7 mouse cellular contexts compared by ENCODE assay signal in genomic region chr15:97830253-97830787, GRCm38 (mm10). TPM values are rescaled to one million over a fixed set of nuclear protein-coding genes. Genes with fewer than 3 reads are reported as not detected.
A peak's percentile ranks its signal among the peaks of the same experiment; 100 is the strongest.
DNase-seq lines count a peak whose midpoint lies in the region; ATAC-seq and TF ChIP-seq lines count a peak whose summit lies in the region.

No protein-coding gene starts in this region.

- TF ChIP-seq POLR2A in spleen, adult 2 months (IDR thresholded peaks at IDR 0.05; ENCODE audit: low read depth, low read length): no peak
- 0 out of 2 replicates have a peak, but pooled peaks have one; percentile 9 for TF ChIP-seq POLR2A in embryonic fibroblast, embryonic 13.5 days (IDR thresholded peaks at IDR 0.05; ENCODE audit: low read depth, low read length)

- no peaks in the 10 kb centered on the region for H3K27me3 ChIP-seq in spleen, adult 2 months (ENCODE audit: control insufficient read depth, insufficient read depth, low read length)
- no peaks in the 10 kb centered on the region for H3K27me3 ChIP-seq in hindbrain, embryonic 15.5 days
- H3K27me3 ChIP-seq in midbrain, embryonic 12.5 days: peaks cover 25% of the 10 kb centered on the region

- peaks cover 52% of the 10 kb centered on the region; the same call in 1 of the 2 replicates for H3K4me1 ChIP-seq in spleen, adult 2 months (ENCODE audit: control insufficient read depth, insufficient read depth, insufficient read length)
- peaks cover 24% of the 10 kb centered on the region for H3K4me1 ChIP-seq in embryonic fibroblast, embryonic 13.5 days (ENCODE audit: control insufficient read depth, insufficient read depth, low read length)
- peaks cover 68% of the 10 kb centered on the region for H3K4me1 ChIP-seq in hindbrain, embryonic 15.5 days (replicated peaks)
- H3K4me1 ChIP-seq in midbrain, embryonic 12.5 days: peaks cover 53% of the 10 kb centered on the region

- 10% methylated on average over 12 of the region's 12 CpGs for WGBS in spleen, adult 2 months
- WGBS in hindbrain, embryonic 15.5 days: 7% methylated on average over 12 of the region's 12 CpGs
- 9% methylated on average over 12 of the region's 12 CpGs for WGBS in midbrain, embryonic 12.5 days

- TF ChIP-seq CTCF in spleen, adult 2 months (IDR thresholded peaks at IDR 0.05; ENCODE audit: extremely low read depth, insufficient read depth, insufficient read length, insufficient replicate concordance): no peak
- TF ChIP-seq CTCF in embryonic fibroblast, embryonic 13.5 days (IDR thresholded peaks at IDR 0.05; ENCODE audit: borderline replicate concordance, insufficient read depth, low read length): no peak

- H3K27ac ChIP-seq in spleen, adult 2 months (ENCODE audit: insufficient read depth, low read length): peak overlapping the region; percentile 93
- H3K27ac ChIP-seq in embryonic fibroblast, embryonic 13.5 days (ENCODE audit: insufficient read depth, low read length): peak overlapping the region; percentile 86
- peak overlapping the region; percentile 97 for H3K27ac ChIP-seq in hindbrain, embryonic 15.5 days (replicated peaks)
- H3K27ac ChIP-seq in midbrain, embryonic 12.5 days (replicated peaks): peak overlapping the region; percentile 94

- H3K4me3 ChIP-seq in spleen, adult 2 months (ENCODE audit: extremely low read depth, insufficient read depth, insufficient read length): peak overlapping the region; percentile 73
- peak overlapping the region; percentile 97 for H3K4me3 ChIP-seq in embryonic fibroblast, embryonic 13.5 days (ENCODE audit: insufficient read depth, low read length)
- H3K4me3 ChIP-seq in hindbrain, embryonic 15.5 days: peak overlapping the region; percentile 90
- H3K4me3 ChIP-seq in midbrain, embryonic 12.5 days: peak overlapping the region; percentile 96

- 0 out of 2 replicates have a peak, but pooled peaks cover 2% of the 10 kb centered on the region for H3K36me3 ChIP-seq in spleen, adult 2 months (ENCODE audit: control insufficient read depth, insufficient read depth, low read length)
- no peaks in the 10 kb centered on the region for H3K36me3 ChIP-seq in hindbrain, embryonic 15.5 days
- no peaks in the 10 kb centered on the region for H3K36me3 ChIP-seq in midbrain, embryonic 12.5 days

- peak overlapping the region; percentile 84 for H3K4me2 ChIP-seq in hindbrain, embryonic 15.5 days
- H3K4me2 ChIP-seq in midbrain, embryonic 12.5 days (replicated peaks): peak overlapping the region; percentile 67

- no peak for ATAC-seq in hindbrain, embryonic 15.5 days (ENCODE audit: low FRiP score, low read depth)
- no peak for ATAC-seq in midbrain, embryonic 12.5 days (ENCODE audit: low FRiP score, low read depth)

- H3K9me3 ChIP-seq in hindbrain, embryonic 15.5 days: no peaks in the 10 kb centered on the region
- H3K9me3 ChIP-seq in midbrain, embryonic 12.5 days: no peaks in the 10 kb centered on the region

- DNase-seq in spleen, adult 2 months (ENCODE audit: low read depth in 1 of 2, low spot score in 2 of 2): no peak
- no peak for DNase-seq in spleen, postnatal 4 days (ENCODE audit: low spot score in 2 of 2)
- DNase-seq in ovary, postnatal 10 days (ENCODE audit: low spot score): no peak
- no peak for DNase-seq in cerebellum, adult 11 months

- H3K9ac ChIP-seq in hindbrain, embryonic 15.5 days: peak overlapping the region; percentile 99
- peak overlapping the region; percentile 98 for H3K9ac ChIP-seq in midbrain, embryonic 12.5 days (replicated peaks)

RNA-seq across cellular contexts. Expression of gene Hdac7, which starts 14.0 kb away (rescaled TPM):
- polyA plus RNA-seq in spleen, adult 2 months (2012; rRNA removed): 104 and 137 TPM in 2 replicates
- 51.8 and 60.1 TPM in 2 replicates for polyA plus RNA-seq in embryonic fibroblast, embryonic 13.5 days (2011; ENCODE audit: insufficient read length, low read depth, missing spikeins)
- 25.5 and 28.1 TPM in 2 replicates for polyA plus RNA-seq in hindbrain, embryonic 15.5 days (2015; fragmentation: Nextera tagmentation; extraction: Ambion mirVana)
- polyA plus RNA-seq in midbrain, embryonic 12.5 days (2016; fragmentation: Nextera tagmentation; extraction: Ambion mirVana): 24.8 and 29.9 TPM in 2 replicates

RNA-seq across cellular contexts. Expression of gene Slc48a1, which starts 52.0 kb away (rescaled TPM):
- polyA plus RNA-seq in spleen, adult 2 months (2012; rRNA removed): 94.0 and 117 TPM in 2 replicates
- 136 and 167 TPM in 2 replicates for polyA plus RNA-seq in embryonic fibroblast, embryonic 13.5 days (2011; ENCODE audit: insufficient read length, low read depth, missing spikeins)
- polyA plus RNA-seq in hindbrain, embryonic 15.5 days (2015; fragmentation: Nextera tagmentation; extraction: Ambion mirVana): 93.1 and 97.5 TPM in 2 replicates
- 37.8 and 42.0 TPM in 2 replicates for polyA plus RNA-seq in midbrain, embryonic 12.5 days (2016; fragmentation: Nextera tagmentation; extraction: Ambion mirVana)
